Mouse (Mus musculus) thymus, postnatal 10 days (tissue): Measurements from ENCODE around the gene Iapp.
A peak's percentile ranks its signal among the peaks of the same experiment; 100 is the strongest.
"Not testable (repeated sequence)": the region's sequence is repeated elsewhere in the genome, so short reads cannot be mapped to it uniquely, and the experiment has no call there.

Source experiments
- DNase-seq, 2 experiments: peaks; one replicate each; pipeline ENCODE4 v3.0.0; 2021; ENCODE audit warnings: low spot score in 2 of 2

The Iapp gene

DNA sequence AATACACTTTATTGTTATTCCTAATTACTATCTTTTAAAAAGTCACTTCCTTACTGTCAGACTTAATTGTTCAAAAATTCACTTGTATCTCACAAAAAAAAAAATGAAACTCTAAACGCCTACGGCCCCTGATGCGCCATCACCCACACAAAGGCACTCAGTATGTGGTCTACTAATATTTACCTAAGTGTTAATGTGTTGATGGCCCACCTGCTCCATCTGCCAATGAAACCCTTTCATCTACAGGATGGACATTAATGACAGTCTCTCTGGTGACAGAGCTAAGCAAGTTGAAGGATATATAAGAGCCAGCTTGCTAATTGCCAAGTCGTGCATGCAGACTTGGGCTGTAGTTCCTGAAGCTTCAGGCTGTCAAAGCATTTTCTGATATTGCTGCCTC lies at the start of gene Iapp:
Iapp (plus strand) TSS at position 326 of the 400 bp plus-strand sequence.
- no peak for DNase-seq

DNA sequence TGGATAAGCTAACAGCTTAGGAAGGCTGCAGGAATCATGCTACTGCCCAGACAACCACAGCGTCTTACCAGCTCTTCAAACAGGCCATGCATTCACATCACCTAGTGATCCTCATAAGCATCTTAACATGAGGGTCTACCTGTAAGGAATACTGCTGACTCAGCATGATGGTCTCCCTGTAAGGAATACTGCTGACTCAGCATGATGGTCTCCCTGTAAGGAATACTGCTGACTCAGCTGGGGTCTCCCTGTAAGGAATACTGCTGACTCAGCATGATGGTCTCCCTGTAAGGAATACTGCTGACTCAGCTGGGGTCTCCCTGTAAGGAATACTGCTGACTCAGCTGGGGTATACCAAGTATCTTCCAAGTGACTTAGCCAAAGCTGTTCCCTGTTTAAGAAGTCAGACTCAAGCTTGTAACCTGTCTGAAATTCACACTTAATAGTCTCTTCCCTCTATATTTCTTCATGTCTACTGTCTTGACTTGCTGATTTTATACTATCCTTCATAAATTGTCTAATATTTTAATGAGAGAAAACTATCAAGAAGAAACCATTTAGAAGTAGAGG lies 47.4 kb upstream of the Iapp start:
- not testable (repeated sequence) for DNase-seq

DNA sequence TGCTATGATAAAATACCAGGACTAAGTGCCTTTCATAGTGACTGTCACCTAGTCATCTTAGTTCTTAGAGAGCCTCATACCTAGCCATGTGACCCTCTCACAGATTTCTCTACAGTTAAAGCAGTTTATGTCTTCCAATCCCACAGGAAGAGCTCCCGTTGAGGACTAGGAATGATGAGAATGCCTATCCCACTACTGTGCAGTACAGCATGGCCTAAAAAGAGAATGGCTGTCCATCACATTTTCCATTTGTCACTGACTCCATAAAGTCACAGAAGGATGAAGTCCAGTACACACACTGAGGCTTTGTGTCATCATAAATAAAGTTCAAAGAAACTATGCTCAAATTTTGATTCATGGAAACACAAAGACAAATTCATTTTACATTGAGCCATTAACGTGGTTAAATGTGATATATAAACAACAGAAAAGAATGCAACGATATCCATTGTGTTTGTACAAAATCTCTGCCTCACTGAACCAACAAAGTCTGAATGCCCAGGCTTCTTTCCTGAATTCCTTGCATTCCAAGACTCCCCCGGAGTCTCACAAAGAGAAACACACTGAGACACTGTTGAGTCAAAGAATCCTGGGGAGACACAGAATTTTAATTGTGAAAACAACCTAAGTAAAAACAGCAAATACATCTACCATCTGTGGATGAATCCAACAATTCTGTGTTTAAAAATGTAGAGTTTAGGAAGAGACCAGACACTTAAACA lies 22.3 kb upstream of the Iapp start:
- no peak for DNase-seq

DNA sequence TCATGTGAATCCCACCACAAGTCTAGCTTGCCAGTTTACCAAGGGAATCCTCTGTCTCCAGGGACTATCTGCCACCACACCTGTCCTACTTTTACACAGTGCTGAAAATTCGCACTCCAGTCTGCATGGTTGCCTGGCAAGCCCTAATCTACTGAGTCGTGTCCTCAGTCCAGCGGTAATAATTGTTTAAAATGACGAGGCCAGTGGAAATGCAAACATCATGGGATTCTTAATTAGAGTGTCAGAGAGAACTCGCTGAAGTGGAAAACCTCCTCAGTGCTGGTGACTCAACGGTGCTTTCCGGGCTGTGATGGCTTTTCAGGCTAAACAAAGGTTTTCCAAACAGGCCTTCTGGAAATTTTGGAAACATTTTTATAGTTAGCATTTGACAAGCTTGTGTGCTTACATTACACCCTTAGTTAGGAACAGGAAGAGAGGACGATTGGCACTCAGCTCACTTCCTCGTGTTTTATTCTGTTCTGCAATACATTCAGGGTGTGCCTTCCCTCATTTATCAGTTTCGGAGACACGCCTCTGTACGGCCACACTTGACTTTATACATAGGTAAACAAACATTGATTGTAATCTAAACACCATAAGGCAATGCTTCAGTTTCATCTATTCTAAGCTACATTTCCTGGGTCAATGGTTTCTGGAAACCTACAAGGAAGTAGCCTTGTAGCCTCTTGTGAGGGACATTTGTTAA lies 8.7 kb upstream of the Iapp start:
- DNase-seq: no peak

DNA sequence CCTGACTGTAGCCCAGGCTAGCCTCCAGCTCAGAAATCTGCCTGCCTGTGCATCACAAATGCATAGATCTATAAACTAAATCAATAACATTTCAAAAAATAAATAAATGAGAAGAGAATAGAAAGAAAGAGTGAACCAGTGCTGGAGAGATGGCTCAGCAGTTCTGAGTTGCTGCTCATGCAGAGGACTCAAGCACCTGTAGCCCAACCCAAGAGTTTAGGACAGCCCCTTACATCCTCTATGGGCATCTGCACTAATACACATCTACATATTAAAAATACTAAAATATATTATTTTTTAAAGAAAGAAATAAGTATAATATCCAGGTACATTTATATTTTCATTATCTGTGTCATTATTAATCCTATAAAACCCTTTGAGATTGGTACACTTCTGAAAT lies 6.9 kb downstream of the Iapp start:
- no peak for DNase-seq

DNA sequence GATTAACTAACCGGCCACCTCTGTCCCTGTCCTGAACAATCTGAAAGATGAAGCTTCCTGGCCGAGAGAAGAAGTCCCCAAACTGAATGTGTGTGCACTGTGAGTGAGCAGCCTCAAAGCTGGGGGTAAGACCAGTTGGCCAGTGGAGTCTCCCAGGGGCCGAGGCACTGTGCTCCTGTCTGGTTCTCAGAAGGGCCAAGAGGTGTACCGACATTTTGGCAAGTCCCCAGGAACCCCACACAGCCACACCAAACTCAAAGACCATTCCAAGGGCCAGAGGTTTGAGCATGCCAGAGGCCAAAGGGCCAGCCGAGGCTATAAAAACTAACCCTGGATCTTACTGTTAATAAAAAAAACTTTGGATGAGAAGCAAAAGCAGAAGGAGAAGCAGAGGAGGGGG lies 16.1 kb downstream of the Iapp start:
- DNase-seq: no peak

DNA sequence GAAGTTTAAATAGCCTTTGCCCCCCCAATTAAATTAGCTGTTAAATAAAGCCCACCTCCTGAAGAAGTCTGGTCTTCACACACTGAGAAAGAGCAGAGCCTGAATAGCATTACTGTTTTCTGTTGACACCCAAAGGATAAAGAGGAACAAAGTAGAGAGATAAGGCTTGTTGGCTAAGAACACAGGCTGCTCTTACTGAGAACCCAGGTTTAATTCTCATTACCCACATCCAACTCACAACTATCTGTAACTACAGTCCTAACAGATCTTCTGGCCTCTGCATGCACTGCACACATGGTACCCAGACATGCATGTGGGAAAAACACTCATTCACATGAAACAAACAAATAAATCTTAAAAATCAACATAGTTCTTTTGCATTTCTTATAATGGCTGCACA lies 18.9 kb downstream of the Iapp start:
- no peak for DNase-seq

DNA sequence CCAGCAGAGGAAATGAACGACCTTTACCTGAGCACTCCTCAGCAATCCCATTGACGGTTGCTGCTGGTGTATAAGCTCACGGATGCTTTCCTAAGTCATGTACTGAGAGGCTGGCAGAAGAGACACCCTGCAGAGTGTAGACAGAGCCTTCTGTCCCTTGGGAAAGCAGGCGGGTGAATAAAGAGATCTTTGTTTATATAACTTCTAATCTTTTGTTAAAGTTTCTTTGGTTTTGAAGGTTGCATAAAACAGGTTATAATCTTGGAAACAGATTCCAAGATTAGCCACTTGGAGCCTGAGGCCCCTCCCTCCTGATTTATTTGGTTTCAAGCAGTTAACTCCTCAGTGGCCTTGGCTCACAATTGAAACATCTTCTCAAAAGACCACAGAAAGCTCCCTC lies 24.7 kb downstream of the Iapp start, which contains the start of gene Slco1a5:
Slco1a5 (minus strand) TSS at position 101 of the 400 bp plus-strand sequence.
- no peak for DNase-seq

DNA sequence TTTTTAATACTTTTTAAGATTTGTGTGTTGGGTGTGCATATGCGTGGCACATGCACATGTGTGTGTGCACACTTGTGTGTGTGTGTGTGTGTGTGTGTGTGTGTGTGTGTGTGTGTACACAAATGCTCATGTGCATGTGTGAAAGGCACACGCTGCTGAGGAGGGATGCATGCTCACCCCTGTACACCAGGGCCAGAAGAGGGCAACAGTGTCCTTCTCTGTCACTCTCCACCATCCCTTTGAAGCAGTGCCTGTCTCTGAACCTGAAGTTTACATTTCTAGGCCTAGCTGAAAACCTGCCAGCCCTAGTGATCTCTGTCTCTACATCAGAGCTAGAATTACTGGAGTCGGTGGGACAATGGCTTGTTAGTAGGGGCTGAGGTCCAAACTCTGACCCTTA lies 28.4 kb downstream of the Iapp start:
- no peak for DNase-seq

DNA sequence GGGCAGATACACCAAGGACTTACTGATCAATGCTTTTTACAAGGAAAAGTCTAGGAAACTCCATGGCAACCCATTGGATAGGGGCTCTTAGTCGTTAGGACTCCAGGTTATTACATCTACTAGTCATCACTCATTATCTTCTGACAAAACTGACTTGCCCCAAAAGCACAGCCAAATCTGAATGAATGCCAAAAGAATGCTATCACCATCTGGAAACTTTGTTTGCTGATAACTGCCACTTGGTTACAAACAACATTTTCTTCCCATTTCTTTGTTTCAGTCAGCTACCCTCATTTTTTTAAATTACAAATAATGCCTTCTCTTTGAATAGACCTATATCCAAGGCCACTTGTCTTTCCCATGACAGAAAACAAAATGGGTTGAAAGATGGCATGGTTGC lies 31.0 kb downstream of the Iapp start:
- no peak for DNase-seq

DNA sequence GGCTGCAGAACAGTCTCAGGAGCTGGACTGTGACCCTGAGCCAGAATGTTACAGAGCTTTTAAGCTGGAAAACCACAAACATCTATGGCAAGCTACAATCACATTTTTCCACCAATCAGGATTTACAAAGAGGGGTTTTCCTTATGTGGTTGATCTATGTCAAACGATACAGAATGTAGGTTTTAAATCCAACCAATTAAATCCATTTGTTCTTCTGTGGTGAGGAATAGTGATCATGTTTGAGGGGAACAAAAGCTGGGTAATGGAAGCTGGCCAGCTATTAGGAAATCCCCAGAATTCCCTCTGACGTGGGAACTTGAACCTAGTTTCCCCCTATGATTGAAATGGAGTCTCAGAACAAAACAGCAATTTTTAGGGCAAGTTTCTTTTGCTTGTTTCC lies 40.7 kb downstream of the Iapp start:
- no peak for DNase-seq

DNA sequence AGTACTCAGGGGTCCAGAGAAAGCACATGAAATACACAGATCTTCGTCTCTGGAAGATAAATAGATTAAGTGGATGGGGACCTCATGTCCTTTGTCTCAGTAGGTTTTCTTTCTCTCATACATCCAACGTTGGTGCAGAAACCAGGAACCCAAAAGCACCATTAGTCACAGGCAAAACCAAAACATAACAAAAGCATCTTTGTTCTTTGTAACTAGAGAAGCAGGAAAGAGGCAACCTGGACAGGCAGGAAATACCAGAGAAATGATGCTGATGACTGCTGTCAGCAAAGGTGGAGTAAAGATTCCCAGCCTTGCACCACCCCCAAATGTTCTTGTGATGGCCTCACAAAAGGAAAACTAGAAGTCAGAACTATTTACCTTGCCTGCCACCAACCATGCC lies 41.4 kb downstream of the Iapp start:
- DNase-seq: no peak

DNA sequence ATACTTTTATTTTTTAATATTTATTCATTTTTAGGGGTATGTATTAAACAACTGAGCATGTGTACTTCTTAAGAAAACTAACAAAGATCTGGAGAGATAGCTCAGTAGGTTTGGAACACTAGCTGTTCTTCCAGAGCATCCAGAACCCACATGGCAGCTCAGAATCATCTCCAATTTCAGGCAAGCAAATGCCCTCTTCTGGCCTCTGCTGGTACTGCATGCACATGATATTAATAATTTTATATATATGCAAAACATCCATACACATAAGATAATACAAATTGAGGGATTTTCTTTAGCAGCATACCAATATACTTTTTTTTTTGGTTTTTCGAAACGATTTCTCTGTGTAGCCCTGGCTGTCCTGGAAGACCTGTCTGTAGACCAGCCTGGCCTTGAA lies 45.3 kb downstream of the Iapp start:
- peak; percentile 14 to 57 for DNase-seq

DNA sequence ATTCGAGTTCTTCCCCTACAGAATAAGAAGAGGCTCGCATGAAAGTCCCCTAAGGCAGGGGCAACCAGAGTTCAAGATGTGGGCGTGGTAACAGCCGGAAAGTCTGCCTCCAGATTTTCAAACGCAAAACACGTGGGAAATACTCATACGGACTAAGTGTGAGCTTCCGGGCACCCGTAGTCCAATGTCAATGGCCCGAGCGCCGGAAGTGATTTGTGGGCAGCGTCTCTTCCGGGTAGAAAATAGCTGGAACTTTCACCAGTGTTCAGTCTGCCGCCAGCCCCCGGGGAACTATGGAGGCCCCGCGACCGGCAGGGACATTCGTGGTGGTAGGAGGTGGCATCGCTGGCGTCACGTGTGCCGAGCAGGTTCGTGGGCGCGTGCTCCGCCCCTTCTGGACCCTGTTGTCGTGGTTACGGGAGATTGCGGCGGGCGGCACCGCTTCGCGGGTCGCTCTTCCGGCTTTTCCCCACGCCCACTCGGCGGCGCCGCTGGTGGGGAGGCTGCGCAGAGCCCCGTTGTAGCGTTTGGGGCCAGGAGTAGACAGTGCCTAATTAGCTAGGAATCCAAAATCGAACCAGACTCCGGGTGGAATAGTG lies 47.3 kb downstream of the Iapp start, which contains the start of gene Pyroxd1:
Pyroxd1 (plus strand) TSS at position 215 of the 599 bp plus-strand sequence.
- peak; percentile 84 for DNase-seq

DNA sequence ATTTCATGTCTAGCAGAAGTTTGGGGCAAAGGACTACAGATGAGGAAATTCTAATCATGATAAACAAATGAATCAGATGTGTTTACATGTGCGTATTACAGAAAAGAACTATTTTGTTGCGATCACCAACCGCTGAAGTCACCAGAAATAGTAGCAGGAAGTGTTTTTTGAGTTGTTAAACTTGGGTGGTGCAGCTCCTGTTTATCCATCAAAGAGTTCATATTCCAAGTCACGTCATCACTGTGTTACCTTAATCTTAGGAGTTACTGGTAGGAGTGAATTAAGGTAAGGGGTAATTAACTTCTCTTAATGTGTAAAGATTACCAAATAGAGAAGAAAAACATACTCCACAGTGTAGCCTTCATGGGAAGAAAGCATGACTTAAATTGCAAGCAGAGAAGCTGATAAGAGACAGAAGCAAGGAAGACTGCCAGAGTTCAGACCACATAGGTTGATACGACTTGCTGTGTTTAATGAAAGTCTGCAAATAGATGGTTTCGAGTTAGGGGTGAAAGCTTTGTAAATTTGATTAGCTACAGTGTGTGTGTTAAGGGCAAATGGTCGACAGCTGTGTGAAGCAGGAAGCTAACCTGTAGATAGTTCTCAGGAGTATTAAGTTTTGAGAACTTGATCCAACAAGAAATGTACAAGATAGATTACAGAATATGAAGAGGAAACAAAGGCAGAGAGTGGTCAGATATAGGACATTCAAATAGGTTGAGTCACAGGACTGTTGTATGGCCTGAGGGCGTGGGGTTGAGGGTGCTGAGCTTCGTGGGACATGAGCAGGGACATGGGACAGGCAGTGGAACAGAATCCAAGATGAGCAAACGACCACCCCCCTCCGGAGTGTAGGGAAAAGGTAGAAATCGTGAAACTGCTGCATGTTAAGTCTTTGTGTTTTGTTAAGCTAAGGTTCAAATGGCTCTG lies 48.2 kb downstream of the Iapp start:
- no peak for DNase-seq

DNA sequence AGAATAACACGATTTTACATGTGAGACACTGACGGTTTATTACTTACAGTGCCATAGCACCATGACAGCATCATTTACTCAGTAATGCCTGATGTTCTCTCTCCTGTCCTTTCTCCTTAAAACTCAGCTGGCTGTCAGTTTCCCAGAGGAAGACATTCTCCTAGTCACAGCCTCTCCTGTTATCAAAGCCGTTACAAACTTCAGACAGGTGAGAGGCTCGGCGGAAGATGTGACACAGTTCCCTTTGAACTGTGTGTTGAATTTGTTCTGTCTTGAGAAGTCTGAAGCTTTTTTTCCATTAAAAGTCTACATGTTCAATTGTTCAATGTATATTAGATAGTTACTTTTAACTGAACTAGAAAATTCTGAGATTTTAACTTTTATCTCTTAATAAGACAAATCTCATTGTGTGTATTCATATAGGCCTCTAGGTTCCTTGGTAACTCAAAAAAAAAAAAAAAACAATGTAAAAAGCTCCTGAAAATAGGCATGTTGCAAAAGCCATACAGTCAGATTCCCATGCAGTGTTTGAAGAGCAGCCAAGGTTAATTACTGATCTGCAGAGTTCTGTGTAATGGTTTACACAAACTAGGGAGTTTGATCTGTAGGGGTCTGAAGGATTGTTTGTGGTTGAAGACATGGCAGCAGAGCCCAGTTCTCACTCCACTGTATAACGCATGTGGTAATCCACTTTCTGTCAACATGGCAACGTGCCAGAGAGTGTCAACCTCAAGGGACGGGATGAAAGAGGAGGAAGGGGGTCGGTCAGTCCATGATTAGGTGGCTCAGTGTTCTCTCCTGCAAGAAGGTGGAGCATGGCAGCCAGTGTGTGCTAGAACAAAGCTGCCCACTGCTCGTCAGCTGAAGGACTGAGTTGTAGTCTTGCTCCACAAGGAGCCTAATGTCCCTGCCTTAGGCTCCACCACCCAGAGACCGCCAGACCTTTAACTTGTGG lies 49.5 kb downstream of the Iapp start:
- DNase-seq: no peak

DNA sequence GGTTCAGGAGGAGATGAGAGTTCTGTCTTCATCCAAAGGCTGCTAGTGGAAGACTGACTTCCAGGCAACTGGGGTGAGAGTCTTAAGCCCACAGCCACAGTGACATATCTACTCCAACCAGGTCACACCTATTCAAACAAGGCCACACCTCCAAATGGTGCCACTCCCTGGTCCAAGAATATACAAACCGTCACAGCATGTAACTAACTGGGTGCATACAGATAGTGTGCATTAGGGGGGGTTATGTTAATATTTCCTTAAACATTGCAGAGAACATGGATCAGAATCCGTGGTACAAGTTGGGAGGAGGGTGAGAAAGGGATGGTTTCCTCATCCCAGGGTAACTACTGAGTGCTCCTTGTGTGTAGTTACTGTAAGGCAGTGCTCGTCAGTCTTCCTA lies 53.9 kb downstream of the Iapp start:
- DNase-seq: not testable (repeated sequence)
